Mouse (Mus musculus) kidney, embryonic 14.5 days (tissue): ENCODE results near the gene Olfr773. TPM values are rescaled to one million over a fixed set of nuclear protein-coding genes. Genes with fewer than 3 reads are reported as not detected.
"Not testable (repeated sequence)": the region's sequence is repeated elsewhere in the genome, so short reads cannot be mapped to it uniquely, and the experiment has no call there.

Experiments
- ATAC-seq: fragments of 200-750 bp; cut with Nextera tagmentation; 2 replicates; pipeline ENCODE4 v1.8.0; 2017; ENCODE audit warnings: moderate number of reproducible peaks, mild to moderate bottlenecking, moderate TSS enrichment, moderate library complexity; ENCODE audit not compliant: low FRiP score, low TSS enrichment
- H3K27ac ChIP-seq: fragments of 300-500 bp; sonication (generic); 2 replicates; pipeline ENCODE4 v1.5.1; 2014; ENCODE audit warnings: low read depth, mild to moderate bottlenecking, low read length, moderate library complexity, mixed read lengths
- H3K27me3 ChIP-seq: fragments of 300-500 bp; sonication (generic); 2 replicates; pipeline ENCODE4 v1.6.1; 2014; ENCODE audit warnings: mild to moderate bottlenecking, low read length; ENCODE audit not compliant: control insufficient read depth, insufficient read depth
- H3K36me3 ChIP-seq: fragments of 300-500 bp; sonication (generic); 2 replicates; pipeline ENCODE4 v1.6.1; 2014; ENCODE audit warnings: low read length, mixed read lengths; ENCODE audit not compliant: control insufficient read depth, insufficient read depth
- H3K4me1 ChIP-seq: fragments of 300-500 bp; sonication (generic); 2 replicates; pipeline ENCODE4 v1.6.1; 2014; ENCODE audit warnings: low read length, mixed read lengths; ENCODE audit not compliant: control insufficient read depth, insufficient read depth
- H3K4me2 ChIP-seq: fragments of 300-500 bp; sonication (generic); replicated peaks from 2 replicates; pipeline ENCODE4 v1.6.1; 2014; ENCODE audit warnings: low read depth, mild to moderate bottlenecking, low read length
- H3K4me3 ChIP-seq: fragments of 300-500 bp; sonication (generic); 2 replicates; pipeline ENCODE4 v1.5.1; 2014; ENCODE audit warnings: mild to moderate bottlenecking, low read length
- H3K9ac ChIP-seq: fragments of 300-500 bp; sonication (generic); 2 replicates; pipeline ENCODE4 v1.6.1; 2014; ENCODE audit warnings: low read depth, mild to moderate bottlenecking, low read length, moderate library complexity
- H3K9me3 ChIP-seq: fragments of 300-500 bp; sonication (generic); 2 replicates; pipeline ENCODE4 v1.6.1; 2016; ENCODE audit warnings: low read length; ENCODE audit not compliant: control insufficient read depth
- WGBS: fragments of 180-500 bp; shearing (Covaris S2); extraction: QIAGEN DNeasy Blood & Tissue Kit; methylation state at CpG from one replicate; pipeline ENCODE4 v1.1.7; 2014; 5-methylcytosine and 5-hydroxymethylcytosine counted together
- polyA plus RNA-seq: library from polyadenylated mRNA; unstranded; fragments of >200 nt; fragmentation: Nextera tagmentation; extraction: Ambion mirVana; gene quantifications from 2 replicates; pipeline ENCODE4 v1.2.1, GENCODE M21; 2014

Gene Olfr773
- not detected in 2 replicates for polyA plus RNA-seq

DNA sequence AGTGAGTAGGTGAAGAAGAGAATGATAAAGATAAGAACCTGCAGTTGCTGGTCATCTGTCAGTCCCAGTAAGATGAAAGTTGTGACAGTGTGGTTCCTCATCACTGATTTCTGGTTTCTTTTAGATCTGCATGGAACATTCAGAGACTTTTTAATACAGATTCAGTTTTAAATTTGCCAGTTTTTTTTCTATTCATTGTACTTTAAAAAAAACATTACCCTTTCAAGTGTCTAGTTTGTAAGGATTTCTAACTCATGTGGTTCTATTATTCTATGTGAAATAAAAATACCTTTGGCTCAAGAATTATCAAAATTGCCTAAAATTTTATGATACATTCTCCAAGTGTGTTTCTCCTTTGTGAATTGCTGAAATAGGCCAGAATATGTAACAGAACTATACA lies at the start of gene Olfr773:
Olfr773 (minus strand) TSS at position 101 of the 400 bp plus-strand sequence.
- H3K4me1 ChIP-seq, ATAC-seq: not testable (repeated sequence)

DNA sequence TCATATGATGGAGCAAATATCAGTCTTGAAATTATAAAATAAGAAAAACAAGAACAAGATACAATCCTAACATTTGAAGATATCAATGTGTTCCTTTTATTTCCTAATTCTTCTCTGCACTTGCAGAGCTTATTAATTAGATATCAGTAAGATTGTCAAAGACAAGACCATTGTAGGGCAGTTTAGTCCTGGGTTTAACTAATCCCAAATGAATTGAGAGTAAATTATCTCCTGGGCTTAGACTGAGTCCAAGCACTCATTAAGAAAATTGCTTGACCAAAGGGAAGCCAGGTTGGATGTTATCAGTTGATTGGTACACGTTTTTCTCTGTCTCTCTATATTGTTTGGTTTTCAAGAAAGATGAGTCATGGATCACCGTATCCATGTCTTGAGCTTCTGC lies 48.7 kb upstream of the Olfr773 start, which contains the start of gene Olfr774:
Olfr774 (plus strand) TSS at position 301 of the 400 bp plus-strand sequence.
- no peaks in the 10 kb centered on the region for H3K9me3 ChIP-seq
- H3K36me3 ChIP-seq, result no peaks in the 10 kb centered on the region
- no peak within 1 kb of the TSS for H3K4me3 ChIP-seq
- H3K4me1 ChIP-seq, result no peaks in the 10 kb centered on the region
- no peak within 1 kb of the TSS for H3K27ac ChIP-seq
- H3K4me2 ChIP-seq, result no peak within 1 kb of the TSS
- no peaks in the 10 kb centered on the region for H3K27me3 ChIP-seq
- ATAC-seq, result no peak
- no peak within 1 kb of the TSS for H3K9ac ChIP-seq
- WGBS, result 73% methylated on average over 2 of the region's 2 CpGs

More for the DNA sequence above, at the start of gene Olfr773:
- H3K36me3 ChIP-seq, H3K27ac ChIP-seq, H3K4me2 ChIP-seq, H3K9me3 ChIP-seq, H3K27me3 ChIP-seq, H3K4me3 ChIP-seq, H3K9ac ChIP-seq: not testable (repeated sequence)

DNA sequence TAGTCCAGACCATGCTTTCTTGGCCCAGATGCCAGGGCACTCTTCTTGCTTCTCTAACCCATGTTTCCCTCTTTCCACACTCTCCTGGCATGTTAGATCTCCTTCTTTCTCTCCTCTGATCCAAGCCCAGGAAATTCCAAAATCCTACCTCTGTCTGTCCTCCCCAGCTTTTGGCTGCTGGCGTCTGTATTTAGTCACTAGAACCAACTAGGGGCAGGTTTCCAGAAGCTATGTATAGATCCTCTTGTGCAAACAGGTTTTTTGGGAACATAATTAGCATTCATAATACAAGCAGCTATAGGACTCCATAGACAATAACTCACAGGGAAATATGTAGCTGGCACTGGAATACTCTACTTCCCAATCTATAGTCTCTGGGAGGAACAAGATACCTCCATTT lies 43.5 kb upstream of the Olfr773 start:
- ATAC-seq, result no peak
- Histone ChIP-seq H3K9ac (no peak overlapping the region), H3K27ac (no peak overlapping the region), H3K4me1 (no peaks in the 10 kb centered on the region), H3K36me3 (no peaks in the 10 kb centered on the region), H3K9me3 (no peaks in the 10 kb centered on the region), H3K4me3 (no peak overlapping the region), H3K27me3 (no peaks in the 10 kb centered on the region), H3K4me2 (no peak overlapping the region)
- WGBS, result 84% methylated on average over 1 of the region's 1 CpGs

DNA sequence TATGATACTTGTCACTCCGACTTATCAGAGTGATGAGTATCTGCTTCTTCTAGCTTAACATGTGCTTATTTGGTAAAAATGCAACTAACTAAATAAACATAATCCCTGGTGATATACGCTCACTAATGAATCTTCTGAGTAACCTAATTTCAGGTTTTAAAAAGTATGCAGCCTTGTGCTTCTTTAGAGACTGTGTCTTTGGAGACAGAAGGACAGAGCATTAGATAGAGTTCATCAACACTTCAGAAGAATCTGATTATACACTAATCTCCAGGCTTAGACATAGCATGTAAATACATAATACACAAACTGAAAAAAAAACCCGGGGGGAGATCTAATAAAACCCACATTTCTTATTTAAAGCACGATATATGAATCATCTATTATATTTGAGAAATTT lies 9.4 kb downstream of the Olfr773 start, which contains the start of gene Olfr772:
Olfr772 (minus strand) TSS at position 101 of the 400 bp plus-strand sequence.
- H3K27ac ChIP-seq, H3K4me2 ChIP-seq, H3K9me3 ChIP-seq, H3K9ac ChIP-seq, H3K27me3 ChIP-seq, H3K4me1 ChIP-seq, ATAC-seq, H3K4me3 ChIP-seq, H3K36me3 ChIP-seq: not testable (repeated sequence)
- 94% methylated on average over 3 of the region's 4 CpGs for WGBS

DNA sequence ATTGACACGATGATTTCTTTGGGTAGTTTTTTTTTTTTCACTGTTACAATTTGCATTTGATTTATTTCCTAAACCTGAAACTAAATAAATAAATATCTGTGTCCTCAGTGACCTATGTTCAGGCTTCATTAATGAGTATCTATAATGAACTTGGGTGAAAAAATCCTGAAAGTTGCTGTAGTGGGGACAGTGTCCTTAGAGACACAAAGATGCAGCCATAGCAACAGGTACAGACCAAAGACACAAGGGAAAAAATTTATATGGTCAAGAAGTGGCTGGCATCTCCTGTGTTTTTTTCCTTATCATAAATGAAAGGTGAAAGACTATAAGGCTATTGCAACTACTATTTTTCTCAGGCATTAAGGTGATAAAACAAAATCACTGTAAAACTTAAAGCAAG lies 22.6 kb downstream of the Olfr773 start, which contains the start of gene Olfr771:
Olfr771 (minus strand) TSS at position 101 of the 400 bp plus-strand sequence.
- WGBS, result 85% methylated on average over 1 of the region's 1 CpGs
- H3K27ac ChIP-seq, result no peak within 1 kb of the TSS
- H3K9ac ChIP-seq, result no peak within 1 kb of the TSS
- no peak for ATAC-seq
- H3K4me1 ChIP-seq, result no peaks in the 10 kb centered on the region
- no peak within 1 kb of the TSS for H3K4me3 ChIP-seq
- 0 out of 2 replicates have a peak, but pooled peaks cover 2% of the 10 kb centered on the region for H3K9me3 ChIP-seq
- no peaks in the 10 kb centered on the region for H3K27me3 ChIP-seq
- no peaks in the 10 kb centered on the region for H3K36me3 ChIP-seq
- no peak within 1 kb of the TSS for H3K4me2 ChIP-seq

DNA sequence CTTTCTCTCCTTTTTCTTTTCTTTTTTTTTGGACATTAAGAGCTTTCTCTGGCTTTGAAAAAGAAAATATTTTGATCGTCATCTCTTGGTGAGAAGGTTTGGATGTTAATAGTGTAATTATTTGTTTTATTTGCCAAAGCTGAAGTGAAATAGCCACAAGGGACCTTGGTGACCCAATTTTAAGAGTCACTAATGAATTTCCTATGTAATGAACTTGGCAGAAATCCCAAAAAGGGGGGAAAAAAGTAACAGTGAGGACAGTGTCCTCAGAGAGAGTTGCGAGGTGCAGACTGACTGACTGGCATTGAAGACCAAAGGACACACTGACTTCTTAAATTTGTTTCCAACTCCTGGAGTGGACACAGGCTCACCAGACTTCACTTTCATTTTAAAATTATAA lies 48.3 kb downstream of the Olfr773 start, which contains the start of gene Olfr770:
Olfr770 (minus strand) TSS at position 101 of the 400 bp plus-strand sequence.
- H3K4me2 ChIP-seq, result no peak within 1 kb of the TSS
- H3K9ac ChIP-seq, result no peak within 1 kb of the TSS
- no peaks in the 10 kb centered on the region for H3K4me1 ChIP-seq
- no peaks in the 10 kb centered on the region for H3K36me3 ChIP-seq
- WGBS, result 68% methylated on average over 2 of the region's 2 CpGs
- H3K9me3 ChIP-seq, result no peaks in the 10 kb centered on the region
- H3K4me3 ChIP-seq, result no peak within 1 kb of the TSS
- no peak within 1 kb of the TSS for H3K27ac ChIP-seq
- ATAC-seq, result no peak
- no peaks in the 10 kb centered on the region for H3K27me3 ChIP-seq

Other genes starting within 250 kb of the Olfr773 start
- 0.21 and 1.4 TPM in 2 replicates for gene Mettl7b, start 226.4 kb downstream of the Olfr773 start, polyA plus RNA-seq
- gene Olfr9, start 198.0 kb downstream of the Olfr773 start, polyA plus RNA-seq, result not detected in 2 replicates
- not detected in 2 replicates for gene Olfr763, start 176.6 kb downstream of the Olfr773 start, polyA plus RNA-seq
- gene Olfr764-ps1, start 147.5 kb downstream of the Olfr773 start, polyA plus RNA-seq, result not detected in 2 replicates
- gene Olfr765, start 137.4 kb downstream of the Olfr773 start, polyA plus RNA-seq, result not detected in 2 replicates
- not detected in 2 replicates for gene Olfr766-ps1, start 118.4 kb downstream of the Olfr773 start, polyA plus RNA-seq
- not detected in 2 replicates for gene Olfr767, start 104.5 kb downstream of the Olfr773 start, polyA plus RNA-seq
- gene Olfr768, start 88.0 kb downstream of the Olfr773 start, polyA plus RNA-seq, result not detected in 2 replicates
- not detected in 2 replicates for gene Olfr769, start 69.6 kb downstream of the Olfr773 start, polyA plus RNA-seq
- gene Olfr770, start 48.4 kb downstream of the Olfr773 start, polyA plus RNA-seq, result not detected in 2 replicates
- not detected in 2 replicates for gene Olfr771, start 22.7 kb downstream of the Olfr773 start, polyA plus RNA-seq
- not detected in 2 replicates for gene Olfr772, start 9.5 kb downstream of the Olfr773 start, polyA plus RNA-seq
- not detected in 2 replicates for gene Olfr774, start 48.8 kb upstream of the Olfr773 start, polyA plus RNA-seq
- not detected in 2 replicates for gene Olfr775, start 61.0 kb upstream of the Olfr773 start, polyA plus RNA-seq
- not detected in 2 replicates for gene Olfr776, start 71.7 kb upstream of the Olfr773 start, polyA plus RNA-seq
- not detected in 2 replicates for gene Olfr777, start 84.1 kb upstream of the Olfr773 start, polyA plus RNA-seq
- not detected in 2 replicates for gene Olfr780, start 130.7 kb upstream of the Olfr773 start, polyA plus RNA-seq
- not detected in 2 replicates for gene Olfr781, start 141.4 kb upstream of the Olfr773 start, polyA plus RNA-seq
- gene Olfr782, start 161.4 kb upstream of the Olfr773 start, polyA plus RNA-seq, result not detected in 2 replicates
- 0.07 TPM in 1 of 2 replicates, not detected in the other for gene Olfr784, start 196.7 kb upstream of the Olfr773 start, polyA plus RNA-seq
- not detected in 2 replicates for gene Olfr785, start 218.0 kb upstream of the Olfr773 start, polyA plus RNA-seq
- gene Olfr786, start 239.9 kb upstream of the Olfr773 start, polyA plus RNA-seq, result not detected in 2 replicates